Mouse (Mus musculus): ENCODE measurements around the gene Stk33. TPM values are rescaled to one million over a fixed set of nuclear protein-coding genes. Genes with fewer than 3 reads are reported as not detected.

The Stk33 gene
- polyA plus RNA-seq, 1 experiment from 2014 or later: not detected

- Histone ChIP-seq H3K9me3 (replicated peaks; ENCODE audit: control insufficient read depth, low read length) (no peaks in the 10 kb centered on the region), H3K4me1 (ENCODE audit: control insufficient read depth, low read depth, low read length) (no peaks in the 10 kb centered on the region), H3K27ac (ENCODE audit: low read length) (no peak overlapping the region), H3K4me3 (ENCODE audit: low read depth, low read length) (no peak overlapping the region), H3K27me3 (ENCODE audit: control insufficient read depth, insufficient read depth, low read depth, low read length) (no peaks in the 10 kb centered on the region), H3K9ac (ENCODE audit: low read depth, low read length) (no peak overlapping the region), H3K36me3 (ENCODE audit: control insufficient read depth, insufficient read depth) (no peaks in the 10 kb centered on the region), H3K4me2 (ENCODE audit: low read depth, low read length) (no peak overlapping the region)
- WGBS (ENCODE audit: insufficient replicate concordance): 21% methylated on average over 2 of the region's 2 CpGs
- no peak for ATAC-seq (ENCODE audit: low read depth)
Measured at GRCm38 (mm10) chr7:109455748-109456147, 16.9 kb upstream of the Stk33 start.

GRCm38 (mm10) chr7:109454856-109455255, 16.0 kb upstream of the Stk33 start:
- Histone ChIP-seq H3K36me3 (ENCODE audit: control insufficient read depth, insufficient read depth) (no peaks in the 10 kb centered on the region), H3K4me2 (ENCODE audit: low read depth, low read length) (no peak overlapping the region), H3K4me1 (ENCODE audit: control insufficient read depth, low read depth, low read length) (no peaks in the 10 kb centered on the region), H3K9ac (ENCODE audit: low read depth, low read length) (no peak overlapping the region), H3K9me3 (replicated peaks; ENCODE audit: control insufficient read depth, low read length) (no peaks in the 10 kb centered on the region), H3K4me3 (ENCODE audit: low read depth, low read length) (no peak overlapping the region), H3K27me3 (ENCODE audit: control insufficient read depth, insufficient read depth, low read depth, low read length) (no peaks in the 10 kb centered on the region), H3K27ac (ENCODE audit: low read length) (no peak overlapping the region)
- 67% methylated on average over 9 of the region's 9 CpGs for WGBS (ENCODE audit: insufficient replicate concordance)
- no peak for ATAC-seq (ENCODE audit: low read depth)

GRCm38 (mm10) chr7:109448060-109448459, 9.2 kb upstream of the Stk33 start:
- 54% methylated on average over 2 of the region's 2 CpGs for WGBS (ENCODE audit: insufficient replicate concordance)
- no peaks in the 10 kb centered on the region for H3K4me1 ChIP-seq (ENCODE audit: control insufficient read depth, low read depth, low read length)
- no peak for ATAC-seq (ENCODE audit: low read depth)

GRCm38 (mm10) chr7:109445012-109445411, 6.1 kb upstream of the Stk33 start:
- ATAC-seq (ENCODE audit: low read depth): no peak
- 6% methylated on average over 6 of the region's 6 CpGs for WGBS (ENCODE audit: insufficient replicate concordance)
- Histone ChIP-seq H3K36me3 (ENCODE audit: control insufficient read depth, insufficient read depth) (no peaks in the 10 kb centered on the region), H3K4me3 (ENCODE audit: low read depth, low read length) (no peak overlapping the region), H3K9me3 (replicated peaks; ENCODE audit: control insufficient read depth, low read length) (no peaks in the 10 kb centered on the region), H3K4me1 (ENCODE audit: control insufficient read depth, low read depth, low read length) (no peaks in the 10 kb centered on the region), H3K9ac (ENCODE audit: low read depth, low read length) (no peak overlapping the region), H3K4me2 (ENCODE audit: low read depth, low read length) (no peak overlapping the region), H3K27ac (ENCODE audit: low read length) (no peak overlapping the region), H3K27me3 (ENCODE audit: control insufficient read depth, insufficient read depth, low read depth, low read length) (no peaks in the 10 kb centered on the region)

More at GRCm38 (mm10) chr7:109448060-109448459, 9.2 kb upstream of the Stk33 start:
- H3K4me3 ChIP-seq (ENCODE audit: low read depth, low read length): no peak overlapping the region
- no peaks in the 10 kb centered on the region for H3K27me3 ChIP-seq (ENCODE audit: control insufficient read depth, insufficient read depth, low read depth, low read length)
- no peak overlapping the region for H3K27ac ChIP-seq (ENCODE audit: low read length)
- no peak overlapping the region for H3K9ac ChIP-seq (ENCODE audit: low read depth, low read length)
- no peaks in the 10 kb centered on the region for H3K9me3 ChIP-seq (replicated peaks; ENCODE audit: control insufficient read depth, low read length)
- no peak overlapping the region for H3K4me2 ChIP-seq (ENCODE audit: low read depth, low read length)
- H3K36me3 ChIP-seq (ENCODE audit: control insufficient read depth, insufficient read depth): no peaks in the 10 kb centered on the region

GRCm38 (mm10) chr7:109442739-109443138, 3.9 kb upstream of the Stk33 start:
- WGBS (ENCODE audit: insufficient replicate concordance): 58% methylated on average over 5 of the region's 5 CpGs
- Histone ChIP-seq H3K36me3 (ENCODE audit: control insufficient read depth, insufficient read depth) (no peaks in the 10 kb centered on the region), H3K4me2 (ENCODE audit: low read depth, low read length) (no peak overlapping the region), H3K27me3 (ENCODE audit: control insufficient read depth, insufficient read depth, low read depth, low read length) (peaks cover 22% of the 10 kb centered on the region), H3K4me3 (ENCODE audit: low read depth, low read length) (no peak overlapping the region), H3K27ac (ENCODE audit: low read length) (no peak overlapping the region), H3K9ac (ENCODE audit: low read depth, low read length) (no peak overlapping the region), H3K4me1 (ENCODE audit: control insufficient read depth, low read depth, low read length) (no peaks in the 10 kb centered on the region; the same call in 1 of the 2 replicates), H3K9me3 (replicated peaks; ENCODE audit: control insufficient read depth, low read length) (no peaks in the 10 kb centered on the region)
- ATAC-seq (ENCODE audit: low read depth): no peak

- H3K4me3 ChIP-seq (ENCODE audit: low read depth, low read length): no peak overlapping the region
- H3K9me3 ChIP-seq (replicated peaks; ENCODE audit: control insufficient read depth, low read length): no peaks in the 10 kb centered on the region
- H3K36me3 ChIP-seq (ENCODE audit: control insufficient read depth, insufficient read depth): no peaks in the 10 kb centered on the region
- WGBS (ENCODE audit: insufficient replicate concordance): 61% methylated on average over 9 of the region's 9 CpGs
- H3K27me3 ChIP-seq (ENCODE audit: control insufficient read depth, insufficient read depth, low read depth, low read length): peaks cover 24% of the 10 kb centered on the region
- no peak overlapping the region for H3K4me2 ChIP-seq (ENCODE audit: low read depth, low read length)
- no peaks in the 10 kb centered on the region; the same call in 1 of the 2 replicates for H3K4me1 ChIP-seq (ENCODE audit: control insufficient read depth, low read depth, low read length)
- no peak for ATAC-seq (ENCODE audit: low read depth)
- no peak overlapping the region for H3K27ac ChIP-seq (ENCODE audit: low read length)
- H3K9ac ChIP-seq (ENCODE audit: low read depth, low read length): no peak overlapping the region
Measured at GRCm38 (mm10) chr7:109440697-109441269, 1.9 kb upstream of the Stk33 start.

GRCm38 (mm10) chr7:109424422-109425159, 14.3 kb downstream of the Stk33 start:
- no peak overlapping the region for H3K4me2 ChIP-seq (ENCODE audit: low read depth, low read length)
- no peak overlapping the region for H3K9ac ChIP-seq (ENCODE audit: low read depth, low read length)
- H3K36me3 ChIP-seq (ENCODE audit: control insufficient read depth, insufficient read depth): no peaks in the 10 kb centered on the region
- 37% methylated on average over 3 of the region's 3 CpGs for WGBS (ENCODE audit: insufficient replicate concordance)
- no peak overlapping the region for H3K4me3 ChIP-seq (ENCODE audit: low read depth, low read length)
- no peaks in the 10 kb centered on the region for H3K9me3 ChIP-seq (replicated peaks; ENCODE audit: control insufficient read depth, low read length)
- ATAC-seq (ENCODE audit: low read depth): no peak
- no peaks in the 10 kb centered on the region for H3K27me3 ChIP-seq (ENCODE audit: control insufficient read depth, insufficient read depth, low read depth, low read length)
- no peaks in the 10 kb centered on the region for H3K4me1 ChIP-seq (ENCODE audit: control insufficient read depth, low read depth, low read length)
- H3K27ac ChIP-seq (ENCODE audit: low read length): no peak overlapping the region

GRCm38 (mm10) chr7:109422803-109423202, 16.1 kb downstream of the Stk33 start:
- H3K4me2 ChIP-seq (ENCODE audit: low read depth, low read length): no peak overlapping the region
- no peak overlapping the region for H3K4me3 ChIP-seq (ENCODE audit: low read depth, low read length)
- no peaks in the 10 kb centered on the region for H3K27me3 ChIP-seq (ENCODE audit: control insufficient read depth, insufficient read depth, low read depth, low read length)
- H3K9me3 ChIP-seq (replicated peaks; ENCODE audit: control insufficient read depth, low read length): no peaks in the 10 kb centered on the region
- H3K27ac ChIP-seq (ENCODE audit: low read length): no peak overlapping the region
- H3K36me3 ChIP-seq (ENCODE audit: control insufficient read depth, insufficient read depth): no peaks in the 10 kb centered on the region
- 60% methylated on average over 8 of the region's 8 CpGs for WGBS (ENCODE audit: insufficient replicate concordance)
- ATAC-seq (ENCODE audit: low read depth): no peak
- no peaks in the 10 kb centered on the region for H3K4me1 ChIP-seq (ENCODE audit: control insufficient read depth, low read depth, low read length)
- no peak overlapping the region for H3K9ac ChIP-seq (ENCODE audit: low read depth, low read length)

- no peak overlapping the region for H3K27ac ChIP-seq (ENCODE audit: low read length)
- no peaks in the 10 kb centered on the region for H3K27me3 ChIP-seq (ENCODE audit: control insufficient read depth, insufficient read depth, low read depth, low read length)
- no peak for ATAC-seq (ENCODE audit: low read depth)
- H3K9ac ChIP-seq (ENCODE audit: low read depth, low read length): no peak overlapping the region
- WGBS (ENCODE audit: insufficient replicate concordance): 55% methylated on average over 7 of the region's 7 CpGs
- no peak overlapping the region for H3K4me2 ChIP-seq (ENCODE audit: low read depth, low read length)
- H3K9me3 ChIP-seq (replicated peaks; ENCODE audit: control insufficient read depth, low read length): no peaks in the 10 kb centered on the region
- H3K36me3 ChIP-seq (ENCODE audit: control insufficient read depth, insufficient read depth): no peaks in the 10 kb centered on the region
- H3K4me1 ChIP-seq (ENCODE audit: control insufficient read depth, low read depth, low read length): no peaks in the 10 kb centered on the region
- H3K4me3 ChIP-seq (ENCODE audit: low read depth, low read length): no peak overlapping the region
Measured at GRCm38 (mm10) chr7:109405491-109405890, 33.4 kb downstream of the Stk33 start.

Measured in liver, embryonic 16.5 days (tissue).